Mouse (Mus musculus) bone marrow macrophage, adult 2 months (primary cell): Measurements from ENCODE around the gene Card9. TPM values are rescaled to one million over a fixed set of nuclear protein-coding genes. Genes with fewer than 3 reads are reported as not detected.

ENCODE experiments used
- H3K27ac ChIP-seq: 2 replicates; pipeline ENCODE4 v1.5.1; 2012; ENCODE audit warnings: low read depth, low read length; ENCODE audit not compliant: insufficient read depth
- H3K4me1 ChIP-seq: 2 replicates; pipeline ENCODE4 v1.6.1; 2012; ENCODE audit warnings: low read length; ENCODE audit not compliant: control insufficient read depth, insufficient read depth
- H3K4me3 ChIP-seq: 2 replicates; pipeline ENCODE4 v1.5.1; 2012; ENCODE audit warnings: mild to moderate bottlenecking, low read length, moderate library complexity; ENCODE audit not compliant: insufficient read depth
- CTCF ChIP-seq: IDR thresholded peaks from 2 replicates; pipeline ENCODE4 v1.5.1; 2012; ENCODE audit warnings: low read depth, mild to moderate bottlenecking, low read length, moderate library complexity
- POLR2A ChIP-seq: IDR thresholded peaks from 2 replicates; pipeline ENCODE4 v1.6.1; 2012; ENCODE audit warnings: mild to moderate bottlenecking, low read depth, low read length, borderline replicate concordance
- polyA plus RNA-seq: library from polyadenylated mRNA; stranded (reverse); fragments of >200 nt; gene quantifications from 2 replicates; pipeline ENCODE4 v1.2.4, GENCODE M21; 2012; ENCODE audit not compliant: missing spikeins, insufficient read depth, insufficient read length

The Card9 gene
- polyA plus RNA-seq, 1 experiment, result 76.8 TPM

- H3K4me3 ChIP-seq, result no peak overlapping the region
- H3K27ac ChIP-seq, result no peak overlapping the region
- H3K4me1 ChIP-seq, result no peaks in the 10 kb centered on the region
- TF ChIP-seq POLR2A (no peak), CTCF (no peak)
Observed at GRCm38 (mm10) chr2:26338302-26339203, 22.2 kb downstream of the Card9 start.

- Histone ChIP-seq H3K27ac (no peak overlapping the region), H3K4me3 (no peak overlapping the region), H3K4me1 (no peaks in the 10 kb centered on the region)
- TF ChIP-seq POLR2A (no peak), CTCF (no peak)
Observed at GRCm38 (mm10) chr2:26330702-26331101, 30.0 kb downstream of the Card9 start.

GRCm38 (mm10) chr2:26330056-26330468 is 30.7 kb downstream of the Card9 start:
- Histone ChIP-seq H3K4me1 (no peaks in the 10 kb centered on the region), H3K27ac (no peak overlapping the region), H3K4me3 (no peak overlapping the region)
- TF ChIP-seq CTCF, result no peak
- TF ChIP-seq POLR2A, result no peak

GRCm38 (mm10) chr2:26329402-26329801 is 31.3 kb downstream of the Card9 start:
- TF ChIP-seq CTCF, result no peak
- TF ChIP-seq POLR2A, result no peak
- H3K4me3 ChIP-seq, result no peak overlapping the region
- no peaks in the 10 kb centered on the region for H3K4me1 ChIP-seq
- H3K27ac ChIP-seq, result no peak overlapping the region

- Histone ChIP-seq H3K27ac (no peak overlapping the region), H3K4me3 (no peak overlapping the region), H3K4me1 (no peaks in the 10 kb centered on the region)
- TF ChIP-seq POLR2A (no peak), CTCF (no peak)
Observed at GRCm38 (mm10) chr2:26327852-26328251, 32.9 kb downstream of the Card9 start.

GRCm38 (mm10) chr2:26325386-26326181 is 35.1 kb downstream of the Card9 start:
- Histone ChIP-seq H3K4me3 (no peak overlapping the region), H3K4me1 (no peaks in the 10 kb centered on the region)

GRCm38 (mm10) chr2:26324917-26325316 is 35.8 kb downstream of the Card9 start:
- TF ChIP-seq CTCF (0 out of 2 replicates have a peak, but pooled peaks have one; percentile 8), POLR2A (no peak)
- Histone ChIP-seq H3K4me3 (no peak overlapping the region), H3K27ac (no peak overlapping the region), H3K4me1 (no peaks in the 10 kb centered on the region)

More at GRCm38 (mm10) chr2:26325386-26326181, 35.1 kb downstream of the Card9 start:
- H3K27ac ChIP-seq, result no peak overlapping the region
- peak; percentile 93 for TF ChIP-seq CTCF
- TF ChIP-seq POLR2A, result no peak

GRCm38 (mm10) chr2:26323589-26324325 is 37.0 kb downstream of the Card9 start:
- Histone ChIP-seq H3K27ac (no peak overlapping the region), H3K4me1 (no peaks in the 10 kb centered on the region), H3K4me3 (no peak overlapping the region)
- TF ChIP-seq POLR2A (no peak), CTCF (no peak)
